Mouse (Mus musculus): Measurements from ENCODE around the gene Gpr146. TPM values are rescaled to one million over a fixed set of nuclear protein-coding genes. Genes with fewer than 3 reads are reported as not detected.
"Not testable (repeated sequence)": the region's sequence is repeated elsewhere in the genome, so short reads cannot be mapped to it uniquely, and the experiment has no call there.

Gene Gpr146
- polyA plus RNA-seq, 1 experiment from 2014 or later, result 6.6 TPM

GRCm38 (mm10) chr5:139386047-139386446 is 8.6 kb downstream of the Gpr146 start:
- no peak overlapping the region for H3K4me3 ChIP-seq (ENCODE audit: low read length)
- no peak for ATAC-seq (ENCODE audit: low read depth)
- H3K27me3 ChIP-seq (ENCODE audit: control insufficient read depth, insufficient read depth, low read depth, low read length), result no peaks in the 10 kb centered on the region
- H3K9ac ChIP-seq (ENCODE audit: low read length), result no peak overlapping the region
- no peaks in the 10 kb centered on the region for H3K36me3 ChIP-seq (ENCODE audit: control insufficient read depth, insufficient read depth, low read length)
- H3K4me1 ChIP-seq (replicated peaks; ENCODE audit: control insufficient read depth, insufficient read depth, low read length), result peaks cover 54% of the 10 kb centered on the region
- H3K27ac ChIP-seq (ENCODE audit: low read length), result no peak overlapping the region
- WGBS, result 96% methylated on average over 5 of the region's 5 CpGs
- no peak overlapping the region for H3K4me2 ChIP-seq (ENCODE audit: low read depth, low read length)
- H3K9me3 ChIP-seq (ENCODE audit: control insufficient read depth, low read length), result no peaks in the 10 kb centered on the region

GRCm38 (mm10) chr5:139387329-139388194 is 10.1 kb downstream of the Gpr146 start:
- H3K4me3 ChIP-seq (ENCODE audit: low read length), result no peak overlapping the region
- peaks cover 40% of the 10 kb centered on the region for H3K4me1 ChIP-seq (replicated peaks; ENCODE audit: control insufficient read depth, insufficient read depth, low read length)
- 76% methylated on average over 10 of the region's 10 CpGs for WGBS
- H3K9me3 ChIP-seq (ENCODE audit: control insufficient read depth, low read length), result no peaks in the 10 kb centered on the region
- no peak overlapping the region for H3K4me2 ChIP-seq (ENCODE audit: low read depth, low read length)
- H3K27ac ChIP-seq (ENCODE audit: low read length), result peak overlapping the region; percentile 79
- no peaks in the 10 kb centered on the region for H3K36me3 ChIP-seq (ENCODE audit: control insufficient read depth, insufficient read depth, low read length)
- peak; percentile 13; the same call in 1 of the 2 replicates for ATAC-seq (ENCODE audit: low read depth)
- no peak overlapping the region for H3K9ac ChIP-seq (ENCODE audit: low read length)
- no peaks in the 10 kb centered on the region for H3K27me3 ChIP-seq (ENCODE audit: control insufficient read depth, insufficient read depth, low read depth, low read length)

- 57% methylated on average over 4 of the region's 4 CpGs for WGBS
- Histone ChIP-seq H3K4me1 (replicated peaks; ENCODE audit: control insufficient read depth, insufficient read depth, low read length) (peaks cover 37% of the 10 kb centered on the region), H3K9ac (ENCODE audit: low read length) (no peak overlapping the region), H3K27ac (ENCODE audit: low read length) (peak overlapping the region; percentile 79), H3K4me3 (ENCODE audit: low read length) (no peak overlapping the region), H3K36me3 (ENCODE audit: control insufficient read depth, insufficient read depth, low read length) (no peaks in the 10 kb centered on the region), H3K9me3 (ENCODE audit: control insufficient read depth, low read length) (no peaks in the 10 kb centered on the region), H3K27me3 (ENCODE audit: control insufficient read depth, insufficient read depth, low read depth, low read length) (no peaks in the 10 kb centered on the region), H3K4me2 (ENCODE audit: low read depth, low read length) (no peak overlapping the region)
- 0 out of 2 replicates have a peak, but pooled peaks have one; percentile 11 for ATAC-seq (ENCODE audit: low read depth)
These were observed 10.7 kb downstream of the Gpr146 start for GRCm38 (mm10) chr5:139388195-139388570.

GRCm38 (mm10) chr5:139388694-139389675 is 11.5 kb downstream of the Gpr146 start:
- H3K4me1 ChIP-seq (replicated peaks; ENCODE audit: control insufficient read depth, insufficient read depth, low read length), result peaks cover 36% of the 10 kb centered on the region
- ATAC-seq (ENCODE audit: low read depth), result no peak
- H3K4me2 ChIP-seq (ENCODE audit: low read depth, low read length), result no peak overlapping the region

GRCm38 (mm10) chr5:139389676-139390061 is 12.2 kb downstream of the Gpr146 start:
- ATAC-seq (ENCODE audit: low read depth), result peak; percentile 86
- Histone ChIP-seq H3K9ac (ENCODE audit: low read length) (peak overlapping the region; percentile 22; the same call in 1 of the 2 replicates), H3K27ac (ENCODE audit: low read length) (peak overlapping the region; percentile 79), H3K4me2 (ENCODE audit: low read depth, low read length) (no peak overlapping the region), H3K9me3 (ENCODE audit: control insufficient read depth, low read length) (no peaks in the 10 kb centered on the region), H3K4me3 (ENCODE audit: low read length) (no peak overlapping the region), H3K4me1 (replicated peaks; ENCODE audit: control insufficient read depth, insufficient read depth, low read length) (peaks cover 29% of the 10 kb centered on the region), H3K36me3 (ENCODE audit: control insufficient read depth, insufficient read depth, low read length) (no peaks in the 10 kb centered on the region), H3K27me3 (ENCODE audit: control insufficient read depth, insufficient read depth, low read depth, low read length) (no peaks in the 10 kb centered on the region)
- WGBS, result 3% methylated on average over 6 of the region's 6 CpGs

More at GRCm38 (mm10) chr5:139388694-139389675, 11.5 kb downstream of the Gpr146 start:
- no peak overlapping the region for H3K4me3 ChIP-seq (ENCODE audit: low read length)
- no peaks in the 10 kb centered on the region for H3K9me3 ChIP-seq (ENCODE audit: control insufficient read depth, low read length)
- H3K27me3 ChIP-seq (ENCODE audit: control insufficient read depth, insufficient read depth, low read depth, low read length), result no peaks in the 10 kb centered on the region
- 60% methylated on average over 17 of the region's 17 CpGs for WGBS
- peak overlapping the region; percentile 79 for H3K27ac ChIP-seq (ENCODE audit: low read length)
- no peaks in the 10 kb centered on the region for H3K36me3 ChIP-seq (ENCODE audit: control insufficient read depth, insufficient read depth, low read length)
- H3K9ac ChIP-seq (ENCODE audit: low read length), result 0 out of 2 replicates have a peak overlapping the region, but pooled peaks have one; percentile 10

GRCm38 (mm10) chr5:139390324-139391119 is 13.0 kb downstream of the Gpr146 start:
- Histone ChIP-seq H3K4me1 (replicated peaks; ENCODE audit: control insufficient read depth, insufficient read depth, low read length) (peaks cover 27% of the 10 kb centered on the region), H3K27ac (ENCODE audit: low read length) (peak overlapping the region; percentile 79)
- not testable (repeated sequence) for H3K27me3 ChIP-seq (ENCODE audit: control insufficient read depth, insufficient read depth, low read depth, low read length); H3K4me2 ChIP-seq (ENCODE audit: low read depth, low read length); H3K4me3 ChIP-seq (ENCODE audit: low read length); ATAC-seq (ENCODE audit: low read depth); H3K9me3 ChIP-seq (ENCODE audit: control insufficient read depth, low read length); H3K9ac ChIP-seq (ENCODE audit: low read length); H3K36me3 ChIP-seq (ENCODE audit: control insufficient read depth, insufficient read depth, low read length)
- WGBS, result 65% methylated on average over 5 of the region's 5 CpGs

- WGBS, result 76% methylated on average over 11 of the region's 11 CpGs
- peaks cover 27% of the 10 kb centered on the region for H3K4me1 ChIP-seq (replicated peaks; ENCODE audit: control insufficient read depth, insufficient read depth, low read length)
- no peak overlapping the region for H3K4me3 ChIP-seq (ENCODE audit: low read length)
- no peaks in the 10 kb centered on the region for H3K27me3 ChIP-seq (ENCODE audit: control insufficient read depth, insufficient read depth, low read depth, low read length)
- no peak overlapping the region for H3K9ac ChIP-seq (ENCODE audit: low read length)
- H3K27ac ChIP-seq (ENCODE audit: low read length), result no peak overlapping the region
- H3K4me2 ChIP-seq (ENCODE audit: low read depth, low read length), result no peak overlapping the region
- no peak for ATAC-seq (ENCODE audit: low read depth)
- no peaks in the 10 kb centered on the region for H3K36me3 ChIP-seq (ENCODE audit: control insufficient read depth, insufficient read depth, low read length)
- H3K9me3 ChIP-seq (ENCODE audit: control insufficient read depth, low read length), result no peaks in the 10 kb centered on the region
These were observed 14.0 kb downstream of the Gpr146 start for GRCm38 (mm10) chr5:139391309-139391990.
